Mouse (Mus musculus): ENCODE results near the gene Gm19426. TPM values are rescaled to one million over a fixed set of nuclear protein-coding genes. Genes with fewer than 3 reads are reported as not detected.

Gm19426 gene
- total RNA-seq, 1 experiment from 2014 or later: 3.9 TPM

- DNase-seq: no peak
These were observed 22.3 kb downstream of the Gm19426 start for GRCm38 (mm10) chr2:84721182-84721581.

GRCm38 (mm10) chr2:84720718-84721117, 22.7 kb downstream of the Gm19426 start:
- DNase-seq: no peak

GRCm38 (mm10) chr2:84717357-84717756, 26.1 kb downstream of the Gm19426 start:
- DNase-seq: no peak

GRCm38 (mm10) chr2:84716423-84717355, 26.8 kb downstream of the Gm19426 start:
- DNase-seq: no peak

GRCm38 (mm10) chr2:84715562-84716361, 27.7 kb downstream of the Gm19426 start:
- DNase-seq: peak; percentile 60

- DNase-seq: peak; percentile 98
These were observed 28.5 kb downstream of the Gm19426 start, which contains the start of gene Zdhhc5 for GRCm38 (mm10) chr2:84714811-84715561. Zdhhc5 (minus strand) TSS chr2:84715180.

- DNase-seq: no peak
These were observed 29.0 kb downstream of the Gm19426 start for GRCm38 (mm10) chr2:84714422-84714810.

- no peak for DNase-seq
These were observed 31.6 kb downstream of the Gm19426 start for GRCm38 (mm10) chr2:84711898-84712297.

- no peak for DNase-seq
These were observed 35.9 kb downstream of the Gm19426 start for GRCm38 (mm10) chr2:84707523-84707922.

- DNase-seq: no peak
These were observed 38.2 kb downstream of the Gm19426 start for GRCm38 (mm10) chr2:84705295-84705694.

GRCm38 (mm10) chr2:84704329-84704728, 39.1 kb downstream of the Gm19426 start:
- DNase-seq: no peak

GRCm38 (mm10) chr2:84703497-84703896, 40.0 kb downstream of the Gm19426 start:
- no peak for DNase-seq

- DNase-seq: no peak
These were observed 48.3 kb downstream of the Gm19426 start for GRCm38 (mm10) chr2:84695007-84695695.

Small RNA genes within 50 kb of the gene (microRNA-seq; reads per million reads assigned to microRNA genes)
- gene Mir130a: 6,872 to 10,654 reads per million in 2 experiments

Other genes with a start within 250 kb of the Gm19426 start
- gene Ctnnd1, start 92.9 kb downstream of the Gm19426 start, total RNA-seq (2021): 130 and 154 TPM in 2 replicates
- gene Btbd18, start 84.6 kb downstream of the Gm19426 start, total RNA-seq (2021): 0.18 and 0.38 TPM in 2 replicates
- gene Selenoh, start 72.9 kb downstream of the Gm19426 start, total RNA-seq (2021): 36.4 and 54.0 TPM in 2 replicates
- gene Gm28635, start 65.6 kb downstream of the Gm19426 start, total RNA-seq (2021): not detected in 2 replicates
- gene Med19, start 65.3 kb downstream of the Gm19426 start, total RNA-seq (2021): 23.0 and 26.8 TPM in 2 replicates
- gene Tmx2, start 64.5 kb downstream of the Gm19426 start, total RNA-seq (2021): 137 and 147 TPM in 2 replicates
- gene Zdhhc5, start 28.5 kb downstream of the Gm19426 start, total RNA-seq (2021): 62.3 and 62.9 TPM in 2 replicates
- 12.3 and 13.9 TPM in 2 replicates for gene Clp1, start 16.3 kb downstream of the Gm19426 start, total RNA-seq (2021)
- 8.5 and 9.3 TPM in 2 replicates for gene Ypel4, start 9.6 kb downstream of the Gm19426 start, total RNA-seq (2021)
- gene Serping1, start 31.8 kb upstream of the Gm19426 start, total RNA-seq (2021): 31.8 and 33.5 TPM in 2 replicates
- gene Ube2l6, start 55.2 kb upstream of the Gm19426 start, total RNA-seq (2021): 16.9 and 19.9 TPM in 2 replicates
- gene Smtnl1, start 79.0 kb upstream of the Gm19426 start, total RNA-seq (2021): not detected in 2 replicates
- gene Timm10, start 83.3 kb upstream of the Gm19426 start, total RNA-seq (2021): 40.4 and 43.8 TPM in 2 replicates
- gene Slc43a1, start 95.2 kb upstream of the Gm19426 start, total RNA-seq (2021): 2.4 and 4.3 TPM in 2 replicates
- 1.2 TPM in 2 replicates for gene Rtn4rl2, start 143.1 kb upstream of the Gm19426 start, total RNA-seq (2021)
- gene Slc43a3, start 192.9 kb upstream of the Gm19426 start, total RNA-seq (2021): 54.7 and 55.7 TPM in 2 replicates
- not detected in 2 replicates for gene Prg2, start 236.8 kb upstream of the Gm19426 start, total RNA-seq (2021)
- gene Prg3, start 244.6 kb upstream of the Gm19426 start, total RNA-seq (2021): not detected in 2 replicates